Mouse (Mus musculus): ENCODE data around the gene Acvr2a.

The Acvr2a gene

GRCm38 (mm10) chr2:48868199-48868913, 54.4 kb downstream of the Acvr2a start:
- DNase-seq (ENCODE audit: low read depth, low spot score): no peak

- peak; percentile 57 for DNase-seq (ENCODE audit: low read depth, low spot score)
Observed at GRCm38 (mm10) chr2:48885945-48886344, 72.0 kb downstream of the Acvr2a start.

DNA sequence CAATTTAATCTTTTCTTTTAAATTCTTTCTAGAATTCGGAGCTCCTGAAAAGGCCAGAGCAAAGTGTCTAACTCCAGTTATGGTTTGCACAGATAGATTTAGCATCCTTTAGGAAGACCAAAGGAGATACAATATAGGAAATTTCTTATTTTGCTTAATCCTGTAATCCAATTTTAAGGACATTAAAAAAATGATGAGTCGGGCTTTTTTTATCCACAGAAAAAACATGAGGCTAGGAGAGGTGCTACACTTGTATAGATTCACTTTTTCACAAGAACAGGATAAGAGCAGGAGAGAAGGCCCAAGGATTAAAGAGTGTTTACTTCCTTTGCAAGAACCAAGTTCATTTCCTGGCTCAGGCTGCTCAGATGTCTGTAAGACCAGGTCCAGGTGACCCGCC, 81.3 kb downstream of the Acvr2a start:
- DNase-seq (ENCODE audit: low read depth, low spot score): no peak

- DNase-seq (ENCODE audit: low read depth, low spot score): no peak
Observed at GRCm38 (mm10) chr2:48908866-48909265, 95.0 kb downstream of the Acvr2a start.

DNA sequence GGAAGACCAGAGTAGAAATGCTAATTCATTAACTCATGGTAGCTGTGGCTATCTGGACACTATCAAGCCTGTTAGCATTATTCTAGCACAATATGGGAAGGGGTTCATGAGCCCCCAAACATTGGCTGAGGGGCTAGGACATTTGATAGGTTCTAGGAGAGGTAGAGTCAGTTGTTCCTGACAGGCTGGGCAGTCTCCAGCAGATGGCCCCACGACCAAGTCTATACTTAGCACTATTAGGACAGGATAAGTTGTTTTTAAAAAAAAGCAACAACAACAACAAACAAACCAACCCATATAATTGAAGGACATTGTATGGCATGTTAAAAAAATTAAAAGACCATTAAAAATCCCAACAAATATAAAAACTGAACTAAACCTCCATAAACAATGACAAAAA, 100.3 kb downstream of the Acvr2a start:
- no peak for DNase-seq (ENCODE audit: low read depth, low spot score)

DNA sequence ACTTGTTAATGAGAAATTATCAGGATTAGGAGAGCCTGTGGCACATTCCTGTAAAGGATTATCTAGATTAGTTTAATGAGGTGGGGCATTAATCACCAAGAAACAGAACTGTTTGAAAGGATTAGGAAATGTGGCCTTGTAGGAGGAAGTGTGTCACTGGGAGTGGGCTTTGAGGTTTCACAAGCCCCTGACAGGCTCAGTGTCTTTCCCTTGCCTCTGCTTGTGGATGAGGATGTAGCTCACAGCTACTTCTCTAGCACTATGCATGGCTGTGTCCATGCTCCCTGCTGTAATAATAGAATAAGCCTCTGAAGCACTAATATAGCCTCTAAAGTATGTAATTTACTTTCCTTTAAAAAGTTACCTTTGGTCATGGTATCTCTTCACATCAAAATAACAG, 101.9 kb downstream of the Acvr2a start:
- DNase-seq (ENCODE audit: low read depth, low spot score): no peak

- DNase-seq (ENCODE audit: low read depth, low spot score): no peak
Observed at GRCm38 (mm10) chr2:48935058-48935457, 121.1 kb downstream of the Acvr2a start.

DNA sequence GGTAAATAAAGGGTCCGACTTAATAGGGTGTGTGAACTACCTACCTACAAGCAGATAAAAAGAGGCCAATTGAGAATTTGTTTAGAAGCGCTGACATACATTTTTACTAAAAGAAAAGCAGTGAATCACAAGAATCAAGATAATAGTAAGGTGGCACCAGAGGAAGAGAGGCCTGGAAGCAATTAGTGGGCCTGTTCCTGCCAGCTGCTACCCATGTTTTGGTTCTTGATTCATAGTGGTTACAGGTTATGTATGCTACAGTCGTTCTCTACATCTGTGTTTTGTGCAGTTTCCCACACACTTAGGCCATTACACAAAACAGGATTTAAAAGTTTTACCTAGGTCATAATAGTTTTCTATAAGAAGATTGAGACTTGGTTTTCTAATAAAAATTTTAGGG, 133.9 kb downstream of the Acvr2a start:
- DNase-seq (ENCODE audit: low read depth, low spot score): no peak

- DNase-seq (ENCODE audit: low read depth, low spot score): peak; percentile 99
Observed at GRCm38 (mm10) chr2:48948841-48949584, 135.1 kb downstream of the Acvr2a start, which contains the start of gene Mbd5. TSS of gene Mbd5 (plus strand) at chr2:48949508.

GRCm38 (mm10) chr2:48949743-48950251, 135.9 kb downstream of the Acvr2a start:
- DNase-seq (ENCODE audit: low read depth, low spot score): peak; percentile 24

- DNase-seq (ENCODE audit: low read depth, low spot score): no peak
Observed at GRCm38 (mm10) chr2:48950252-48950315, 136.2 kb downstream of the Acvr2a start, which contains the start of gene Orc4. TSS of gene Orc4 (minus strand) at chr2:48950277.

GRCm38 (mm10) chr2:48950316-48950880, 136.5 kb downstream of the Acvr2a start:
- peak; percentile 1 for DNase-seq (ENCODE audit: low read depth, low spot score)

Measured in skeletal muscle tissue, adult 2 months (tissue).